Mouse (Mus musculus) right cerebral cortex, postnatal 25 days (tissue): ENCODE measurements around the gene Mkks.
"Not testable (repeated sequence)": the region's sequence is repeated elsewhere in the genome, so short reads cannot be mapped to it uniquely, and the experiment has no call there.

ENCODE experiments used
- DNase-seq: peaks from one replicate; pipeline ENCODE4 v3.0.0; 2022

Mkks gene

DNA sequence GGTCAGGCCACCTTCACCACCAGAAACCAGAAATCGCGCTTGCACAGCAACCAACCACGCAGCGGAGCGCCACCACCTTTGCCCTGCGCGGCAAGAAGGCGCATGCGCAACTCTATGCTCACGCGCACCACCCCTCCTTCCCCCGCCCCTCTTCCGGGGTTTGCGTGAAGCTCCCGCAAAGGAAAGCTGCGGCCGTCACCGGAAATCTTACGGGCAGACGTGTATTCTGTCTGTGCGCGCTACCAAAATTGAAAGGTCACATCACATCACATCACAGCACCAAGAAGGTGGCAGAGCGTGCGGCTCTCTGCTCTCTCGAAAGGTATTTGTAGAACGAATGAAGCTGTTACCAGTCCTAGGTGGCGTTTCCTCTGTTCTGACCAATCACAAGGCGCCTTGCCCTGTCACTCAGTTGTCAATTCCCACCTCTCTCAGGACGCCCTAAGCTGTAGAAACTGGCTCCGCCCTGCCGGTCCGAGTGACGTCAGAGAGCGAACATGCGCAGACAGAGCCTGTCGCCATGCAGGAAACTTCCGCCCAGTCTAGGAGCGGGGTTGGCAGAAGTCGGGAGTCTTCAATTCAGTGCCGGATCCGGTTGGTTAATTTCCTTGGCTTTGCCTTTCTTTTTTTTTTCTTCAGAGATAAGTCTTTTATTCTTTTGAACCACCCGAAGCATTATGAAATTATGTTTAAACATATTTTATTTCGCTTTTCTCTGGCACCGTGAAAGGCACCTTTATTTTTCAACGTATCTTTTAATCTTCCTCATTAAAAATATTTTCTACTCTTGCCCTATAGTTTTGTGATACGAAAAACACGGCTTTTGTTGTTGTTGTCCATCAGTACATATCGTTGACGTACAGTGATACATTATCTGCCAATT is at the start of gene Mkks, which contains the start of the genes Slx4ip and AL731706.1:
Gene Mkks, minus strand, starts transcription at position 322 of the 883 bp plus-strand sequence.
Gene Slx4ip, plus strand, starts transcription at position 151 of the 883 bp plus-strand sequence.
Gene AL731706.1, minus strand, starts transcription at position 322 of the 883 bp plus-strand sequence.
- peak; percentile 99 for DNase-seq

DNA sequence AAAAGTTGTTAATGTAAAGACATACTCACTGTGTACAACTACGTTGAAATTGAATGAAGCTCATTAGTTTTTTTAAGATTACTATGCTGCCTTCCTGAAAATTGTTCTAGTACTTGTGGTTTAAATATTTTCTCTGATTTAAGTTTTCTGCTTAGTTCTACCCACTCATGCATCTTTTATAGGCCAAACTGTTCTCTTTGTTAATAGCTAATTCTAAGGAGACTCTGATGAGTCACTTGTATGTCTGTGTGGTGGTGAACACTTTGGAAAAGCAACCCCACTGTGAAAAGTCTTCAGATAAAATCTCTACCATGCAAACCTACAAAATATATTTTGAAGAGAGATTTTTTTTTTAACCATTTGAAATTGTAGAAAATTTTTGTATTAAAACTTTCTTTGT is 47.1 kb upstream of the Mkks start:
- no peak for DNase-seq

DNA sequence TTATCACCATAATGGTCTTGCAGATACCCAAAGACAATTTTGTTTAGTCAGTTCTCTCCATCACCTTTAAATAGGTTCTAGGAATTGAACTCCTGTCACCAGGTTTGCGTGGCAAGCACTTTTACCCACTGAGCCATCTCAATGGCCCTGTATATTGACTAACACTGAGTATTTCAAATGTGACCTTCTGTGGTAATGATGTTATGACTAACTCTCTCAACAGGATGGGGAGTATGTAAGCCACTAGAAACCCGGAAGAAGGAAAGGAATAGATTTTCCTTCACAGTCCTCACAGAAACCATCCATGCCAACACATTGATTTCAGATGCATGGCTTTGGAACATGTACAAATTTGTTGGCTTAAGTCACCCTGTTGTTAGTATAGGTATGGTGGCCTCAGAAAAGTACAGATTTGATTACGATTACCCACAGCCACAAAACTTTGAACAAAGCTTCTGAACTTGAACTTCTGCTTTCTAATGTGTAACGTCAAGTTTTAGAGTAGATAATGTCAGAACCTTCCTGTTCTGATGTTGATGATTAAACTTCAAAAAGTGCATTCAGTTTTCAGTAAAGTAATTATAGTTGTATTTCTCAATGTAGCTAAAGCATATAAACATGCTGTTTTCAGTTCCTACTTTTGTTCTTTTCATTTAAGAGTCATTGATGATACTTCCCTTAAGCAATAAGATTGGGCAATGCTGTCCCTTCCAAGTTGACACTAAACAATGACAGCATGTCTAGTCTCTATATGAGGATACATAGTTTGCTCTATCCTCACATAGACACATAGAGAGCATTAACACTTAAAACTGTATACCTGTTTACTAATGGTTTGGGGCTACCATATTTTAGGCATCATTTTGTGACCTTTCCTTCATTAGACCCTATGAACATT is 45.5 kb upstream of the Mkks start:
- no peak for DNase-seq

GRCm38 (mm10) chr2:136921003-136921408 is 29.8 kb upstream of the Mkks start:
- DNase-seq = peak; percentile 21

DNA sequence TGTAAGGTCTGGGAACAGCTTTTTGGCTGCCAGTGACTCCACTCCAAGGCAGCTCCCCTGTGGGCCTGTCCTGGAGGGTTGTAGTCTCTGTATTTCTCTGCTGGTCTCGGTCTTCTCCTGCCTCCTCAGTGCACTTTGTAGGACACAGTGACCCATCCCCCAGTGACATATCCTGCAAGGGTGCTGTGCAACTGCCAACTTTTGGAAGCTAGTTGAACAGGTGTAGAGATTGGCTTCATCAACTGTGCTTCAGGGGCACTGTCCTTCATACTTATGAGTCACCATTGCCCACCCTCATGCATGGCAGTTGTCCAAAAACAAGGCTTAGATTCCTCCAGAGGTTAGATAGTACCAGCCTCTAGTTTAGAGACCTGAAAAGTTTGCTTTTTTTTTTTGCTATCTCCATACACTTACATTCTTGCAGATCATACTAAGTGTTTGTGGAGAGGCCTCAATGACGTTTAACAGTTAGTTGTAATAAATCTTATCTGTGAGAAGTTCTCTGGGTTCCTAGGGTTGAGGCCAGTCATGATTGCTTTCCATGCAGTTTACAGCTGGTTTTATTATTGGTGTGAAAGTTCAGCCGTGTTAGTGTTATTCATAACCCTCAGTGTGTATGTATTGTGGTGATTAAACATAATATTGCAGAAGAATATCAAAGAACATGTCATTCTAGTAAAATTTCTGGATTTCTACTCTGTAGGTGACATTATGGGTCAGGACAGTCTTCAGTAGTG is 29.2 kb upstream of the Mkks start:
- no peak for DNase-seq

DNA sequence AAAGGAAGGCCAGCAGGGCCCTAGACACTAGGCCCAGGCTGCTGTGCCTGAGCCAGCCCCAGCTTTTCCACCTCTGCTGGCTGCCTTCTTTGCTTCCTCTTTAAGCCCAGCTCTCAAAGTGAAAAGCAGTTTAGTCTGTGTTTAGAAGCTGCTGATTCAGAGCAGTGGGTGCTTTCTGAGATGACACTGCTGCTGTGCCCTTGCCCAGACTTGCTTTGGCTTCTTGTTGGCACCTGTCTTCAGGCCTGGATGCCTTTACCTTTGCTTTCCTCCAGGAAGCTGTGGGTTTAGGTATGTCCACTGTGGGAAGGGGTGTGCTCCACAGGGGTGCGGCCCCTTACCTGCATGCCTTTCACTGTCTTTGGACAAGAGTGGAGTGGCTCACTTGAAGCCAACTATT is 28.2 kb upstream of the Mkks start:
- DNase-seq = no peak

GRCm38 (mm10) chr2:136914334-136914902 is 23.2 kb upstream of the Mkks start:
- DNase-seq = no peak

GRCm38 (mm10) chr2:136913021-136913420 is 21.8 kb upstream of the Mkks start:
- no peak for DNase-seq

GRCm38 (mm10) chr2:136911958-136912411 is 20.8 kb upstream of the Mkks start:
- DNase-seq = no peak

- DNase-seq = no peak
Measured at GRCm38 (mm10) chr2:136909298-136909697, 18.1 kb upstream of the Mkks start.

DNA sequence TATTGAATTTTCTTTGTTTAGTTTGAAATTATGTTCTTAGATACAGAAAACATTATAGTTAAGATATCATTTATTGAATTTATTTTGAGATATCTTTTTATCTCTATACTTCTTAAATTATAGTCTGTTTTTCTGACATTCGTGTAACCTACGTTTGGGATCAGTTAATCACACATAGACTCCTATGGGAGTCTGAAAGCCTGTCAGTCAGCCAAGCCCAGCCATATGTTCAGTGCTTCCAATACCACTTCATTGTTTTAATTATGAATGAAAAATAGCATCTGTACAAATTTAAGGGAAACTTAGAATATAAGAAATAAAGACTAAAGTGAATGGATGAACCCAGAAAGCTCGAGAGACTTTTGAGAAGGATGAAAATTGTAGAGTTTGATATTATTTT is 17.4 kb upstream of the Mkks start:
- no peak for DNase-seq

DNA sequence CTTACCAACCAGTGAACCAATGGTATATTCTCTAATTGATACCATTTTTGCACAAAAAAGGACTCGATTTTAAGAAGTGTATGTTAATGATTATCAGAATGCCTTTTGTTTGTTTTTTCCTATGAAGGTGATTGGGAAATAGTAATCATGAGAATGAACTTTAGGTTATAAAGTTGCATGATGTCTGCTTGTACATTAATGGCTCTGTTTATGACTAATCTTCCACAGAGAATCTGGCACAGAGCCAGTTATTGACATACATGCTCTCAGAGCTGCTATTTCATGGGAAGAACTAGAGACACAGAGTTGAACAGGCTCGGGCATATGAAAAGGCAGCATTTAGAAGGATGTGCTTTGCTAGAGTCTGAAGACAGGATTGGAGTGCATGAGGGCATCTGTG is 4.9 kb upstream of the Mkks start:
- DNase-seq = no peak

DNA sequence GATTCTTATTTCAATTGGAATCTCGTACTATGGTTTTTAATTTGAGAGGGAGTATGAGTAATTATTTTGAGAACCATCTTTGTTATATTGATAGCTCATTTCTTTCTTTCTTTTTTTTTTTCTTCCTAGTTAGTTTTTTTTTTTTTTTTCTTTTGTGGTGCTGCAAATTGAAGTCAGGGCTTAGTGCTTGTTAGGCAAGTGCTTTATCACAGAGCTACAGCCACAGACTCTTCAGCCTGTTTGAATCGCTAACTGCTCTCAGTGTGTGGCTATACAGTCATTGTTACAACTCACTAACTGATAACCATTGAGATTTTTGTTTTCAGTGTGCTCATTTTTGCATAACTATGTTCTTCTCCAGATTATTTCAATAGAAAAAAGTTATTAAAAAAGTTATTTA is 3.3 kb upstream of the Mkks start:
- no peak for DNase-seq

- peak; percentile 96 for DNase-seq
Measured at GRCm38 (mm10) chr2:136891951-136892371, 772 bp upstream of the Mkks start.

- DNase-seq = not testable (repeated sequence)
Measured at GRCm38 (mm10) chr2:136890716-136891067, 497 bp downstream of the Mkks start.

DNA sequence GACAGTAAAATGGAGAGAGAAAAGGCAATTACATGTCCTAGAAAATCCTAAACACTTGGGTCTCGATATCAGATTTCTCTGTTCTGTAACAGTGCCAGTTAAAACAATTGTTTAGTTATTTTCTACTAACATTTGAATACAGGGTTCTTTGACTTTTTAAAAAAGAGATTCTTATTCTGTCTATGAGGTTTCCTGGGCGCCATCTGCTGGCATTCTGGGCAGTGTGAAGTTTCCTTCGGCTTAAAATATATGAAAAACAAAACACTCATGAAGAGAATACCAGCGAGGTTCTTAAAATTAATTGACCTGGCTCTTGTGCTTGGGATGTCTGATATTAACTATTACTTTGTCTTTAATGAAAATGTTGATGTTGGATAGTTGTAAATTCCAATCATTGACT is 4.3 kb downstream of the Mkks start:
- DNase-seq = no peak

- no peak for DNase-seq
Measured at GRCm38 (mm10) chr2:136885579-136885978, 5.6 kb downstream of the Mkks start, which contains the start of gene AL731706.2. Gene AL731706.2 (minus strand): TSS chr2:136885679.

GRCm38 (mm10) chr2:136854543-136855388 is 36.4 kb downstream of the Mkks start:
- no peak for DNase-seq

DNA sequence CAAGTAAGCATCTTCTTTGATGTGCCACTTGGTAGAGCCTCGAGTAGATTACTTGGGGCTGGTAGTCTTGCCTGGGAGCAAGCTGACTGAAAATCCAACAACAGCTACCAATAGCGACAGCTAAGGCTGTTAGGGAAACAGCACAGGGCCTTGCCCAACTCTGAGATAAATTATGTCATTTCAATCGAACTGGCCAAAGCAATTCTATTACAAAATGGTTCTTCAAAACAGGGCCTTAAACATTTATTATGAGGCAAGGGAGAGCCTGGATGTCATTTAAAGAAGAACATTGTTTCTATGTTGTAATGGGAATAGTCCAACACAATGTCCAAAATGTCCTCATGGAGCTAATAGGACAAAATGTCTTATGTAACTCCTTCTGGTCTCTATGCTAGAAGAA is 40.8 kb downstream of the Mkks start:
- no peak for DNase-seq

GRCm38 (mm10) chr2:136837994-136838393 is 53.2 kb downstream of the Mkks start:
- DNase-seq = no peak

- DNase-seq = no peak
Measured at GRCm38 (mm10) chr2:136835882-136836281, 55.3 kb downstream of the Mkks start.
